ENCODE assay signal across 24 mouse cellular contexts in the genomic region with DNA sequence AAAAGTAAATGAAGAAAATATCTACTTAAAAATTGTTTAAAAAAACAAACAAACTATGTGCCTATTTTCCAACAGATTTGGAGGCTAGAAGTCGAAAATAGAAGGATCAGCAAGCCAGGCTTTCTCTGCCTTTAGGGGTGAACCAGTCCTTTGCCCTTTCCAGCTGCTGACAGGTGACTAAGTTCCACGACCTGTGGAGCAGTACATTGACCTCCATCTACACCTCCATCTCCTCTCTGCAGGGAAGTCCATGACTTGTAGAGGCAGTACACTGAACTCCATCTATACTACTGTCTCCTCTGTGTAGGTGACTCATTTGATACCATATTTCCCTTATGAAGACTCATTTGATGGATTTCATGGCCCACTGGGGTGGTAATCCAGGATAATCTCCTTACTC.
"Had no signal": no experiment of that assay in that cellular context is flagged by ENCODE, and none has a peak within 500 bp of the region (broad histone marks: within the 10 kb centered on the region; RNA-seq: fewer than 3 reads in every experiment).

No protein-coding gene starts in this region.

- ATAC-seq: hindbrain, embryonic 16.5 days; inflammation-experienced regulatory T-cells, adult 6 months; intestine, embryonic 15.5 days; intestine, postnatal 0 days had no signal

- H3K4me3 ChIP-seq: gastrocnemius, adult 2 months; heart, embryonic 10.5 days; heart, embryonic 12.5 days; hindbrain, embryonic 10.5 days; hindbrain, embryonic 12.5 days; intestine, embryonic 15.5 days; layer of hippocampus, adult 2 months; left cerebral cortex, adult 2 months; limb, embryonic 10.5 days; limb, embryonic 12.5 days had no signal

- H3K36me3 ChIP-seq: heart, embryonic 10.5 days; heart, embryonic 12.5 days; hindbrain, embryonic 10.5 days; hindbrain, embryonic 12.5 days; intestine, embryonic 15.5 days; limb, embryonic 10.5 days; limb, embryonic 12.5 days had no signal

- H3K4me2 ChIP-seq: heart, embryonic 12.5 days; hindbrain, embryonic 12.5 days; hindbrain, embryonic 14.5 days; intestine, embryonic 15.5 days; limb, embryonic 12.5 days had no signal

- H3K9me3 ChIP-seq: heart, embryonic 10.5 days; heart, embryonic 12.5 days; hindbrain, embryonic 10.5 days; hindbrain, embryonic 12.5 days; intestine, embryonic 15.5 days; limb, embryonic 10.5 days; limb, embryonic 12.5 days had no signal

- H3K27me3 ChIP-seq: heart, embryonic 12.5 days; hindbrain, embryonic 12.5 days; intestine, embryonic 15.5 days; limb, embryonic 12.5 days had no signal

- H3K9ac ChIP-seq: heart, embryonic 12.5 days; hindbrain, embryonic 12.5 days; hindbrain, embryonic 14.5 days; intestine, embryonic 15.5 days; limb, embryonic 12.5 days had no signal

- DNase-seq: gastrocnemius, adult 2 months; gastrocnemius, postnatal 10 days; gastrocnemius, postnatal 25 days; heart, adult 18-20 months; heart, postnatal 10 days; heart, postnatal 4 days; kidney, adult 18-20 months; kidney, adult 8-10 months; kidney, postnatal 10 days; kidney, postnatal 25 days; kidney, postnatal 4 days had no signal

- H3K4me1 ChIP-seq: hindbrain, embryonic 10.5 days; hindbrain, embryonic 12.5 days; intestine, embryonic 15.5 days; limb, embryonic 10.5 days; limb, embryonic 12.5 days had no signal

- H3K27ac ChIP-seq: gastrocnemius, adult 2 months; heart, embryonic 10.5 days; hindbrain, embryonic 10.5 days; hindbrain, embryonic 12.5 days; hindbrain, embryonic 14.5 days; intestine, embryonic 15.5 days; left cerebral cortex, adult 2 months; limb, embryonic 10.5 days; limb, embryonic 12.5 days had no signal
